Mouse (Mus musculus): Measurements from ENCODE around the gene Uhrf2.
"Not testable (repeated sequence)": the region's sequence is repeated elsewhere in the genome, so short reads cannot be mapped to it uniquely, and the experiment has no call there.

The Uhrf2 gene

GRCm38 (mm10) chr19:30029894-30030635, at the start of gene Uhrf2:
Uhrf2 (plus strand) TSS chr19:30030513.
- in situ Hi-C loops (cut with MboI, MseI), result no loop called here

GRCm38 (mm10) chr19:29984208-29985005, 45.9 kb upstream of the Uhrf2 start:
- in situ Hi-C loops (cut with MboI, MseI), result no loop called here

GRCm38 (mm10) chr19:29986464-29987091, 43.7 kb upstream of the Uhrf2 start:
- in situ Hi-C loops (cut with MboI, MseI), result no loop called here

- in situ Hi-C loops (cut with MboI, MseI), result no loop called here
Measured at GRCm38 (mm10) chr19:30000406-30001365, 29.6 kb upstream of the Uhrf2 start.

- in situ Hi-C loops (cut with MboI, MseI), result no loop called here
Measured at GRCm38 (mm10) chr19:30001550-30001949, 28.8 kb upstream of the Uhrf2 start.

GRCm38 (mm10) chr19:30003621-30004020, 26.7 kb upstream of the Uhrf2 start, which contains the start of gene Trpd52l3:
Trpd52l3 (plus strand) TSS chr19:30003790.
- in situ Hi-C loops (cut with MboI, MseI), result no loop called here

- in situ Hi-C loops (cut with MboI, MseI), result no loop called here
Measured at GRCm38 (mm10) chr19:30006371-30006770, 23.9 kb upstream of the Uhrf2 start.

GRCm38 (mm10) chr19:30010520-30011296, 19.6 kb upstream of the Uhrf2 start:
- in situ Hi-C loops (cut with MboI, MseI), result no loop called here

- in situ Hi-C loops (cut with MboI, MseI), result no loop called here
Measured at GRCm38 (mm10) chr19:30014331-30014730, 16.0 kb upstream of the Uhrf2 start.

GRCm38 (mm10) chr19:30016156-30016555, 14.2 kb upstream of the Uhrf2 start:
- in situ Hi-C loops (cut with MboI, MseI), result no loop called here

GRCm38 (mm10) chr19:30023419-30023818, 6.9 kb upstream of the Uhrf2 start:
- in situ Hi-C loops (cut with MboI, MseI), result not testable (repeated sequence)

- in situ Hi-C loops (cut with MboI, MseI), result no loop called here
Measured at GRCm38 (mm10) chr19:30029002-30029710, 1.2 kb upstream of the Uhrf2 start.

GRCm38 (mm10) chr19:30030636-30031467, 539 bp downstream of the Uhrf2 start:
- in situ Hi-C loops (cut with MboI, MseI), result no loop called here

GRCm38 (mm10) chr19:30031468-30031931, 1.2 kb downstream of the Uhrf2 start:
- in situ Hi-C loops (cut with MboI, MseI), result no loop called here

GRCm38 (mm10) chr19:30032206-30032605, 1.9 kb downstream of the Uhrf2 start:
- in situ Hi-C loops (cut with MboI, MseI), result no loop called here

GRCm38 (mm10) chr19:30035361-30035760, 5.0 kb downstream of the Uhrf2 start:
- in situ Hi-C loops (cut with MboI, MseI), result no loop called here

GRCm38 (mm10) chr19:30043691-30044090, 13.4 kb downstream of the Uhrf2 start:
- in situ Hi-C loops (cut with MboI, MseI), result no loop called here

GRCm38 (mm10) chr19:30044630-30045029, 14.3 kb downstream of the Uhrf2 start:
- in situ Hi-C loops (cut with MboI, MseI), result no loop called here

GRCm38 (mm10) chr19:30045857-30046256, 15.5 kb downstream of the Uhrf2 start:
- in situ Hi-C loops (cut with MboI, MseI), result no loop called here

Measured in T-helper 1 cell (primary cell).